Mouse (Mus musculus) heart, adult 2 months (tissue): ENCODE results near the gene Trmt5. TPM values are rescaled to one million over a fixed set of nuclear protein-coding genes. Genes with fewer than 3 reads are reported as not detected.

Experiments used
- DNase-seq, 2 experiments: peaks; one replicate each; pipeline ENCODE4 v3.0.0; 2021
- H3K27ac ChIP-seq: fragments of 200-600 bp; 2 replicates; pipeline ENCODE4 v1.8.1; 2022
- H3K27me3 ChIP-seq: fragments of 200-500 bp; 2 replicates; pipeline ENCODE4 v1.6.1; 2012; ENCODE audit warnings: mild to moderate bottlenecking, low read length, inconsistent platforms, mixed read lengths; ENCODE audit not compliant: control insufficient read depth, insufficient read depth
- H3K36me3 ChIP-seq: fragments of 200-500 bp; 2 replicates; pipeline ENCODE4 v1.6.1; 2012; ENCODE audit warnings: low read length, inconsistent platforms; ENCODE audit not compliant: control insufficient read depth, insufficient read depth
- H3K4me1 ChIP-seq: fragments of 200-500 bp; 2 replicates; pipeline ENCODE4 v1.6.1; 2011; ENCODE audit warnings: low read length; ENCODE audit not compliant: control insufficient read depth, insufficient read depth
- H3K4me3 ChIP-seq: fragments of 200-600 bp; 2 replicates; pipeline ENCODE4 v1.8.1; 2022
- H3K79me2 ChIP-seq: fragments of 200-500 bp; replicated peaks from 2 replicates; pipeline ENCODE4 v1.6.1; 2012; ENCODE audit warnings: mild to moderate bottlenecking, inconsistent platforms, low read length, moderate library complexity, mixed read lengths; ENCODE audit not compliant: control insufficient read depth, insufficient read depth
- H3K9ac ChIP-seq: fragments of 200-500 bp; 2 replicates; pipeline ENCODE4 v1.6.1; 2012; ENCODE audit warnings: low read depth, mild to moderate bottlenecking, control low read depth, inconsistent platforms, low read length, mixed read lengths
- CTCF ChIP-seq: fragments of 200-600 bp; IDR thresholded peaks from 2 replicates; pipeline ENCODE4 v1.8.1; 2022; ENCODE audit warnings: antibody characterized with exemption, mild to moderate bottlenecking, moderate library complexity
- EP300 ChIP-seq: fragments of 200-500 bp; IDR thresholded peaks from 2 replicates; pipeline ENCODE4 v1.6.1; 2011; ENCODE audit warnings: low read depth, low read length, control low read depth; ENCODE audit not compliant: insufficient read depth
- POLR2A ChIP-seq: fragments of 200-500 bp; IDR thresholded peaks from 2 replicates; pipeline ENCODE4 v1.6.1; 2011; ENCODE audit warnings: mild to moderate bottlenecking, low read depth, low read length, control low read depth; ENCODE audit not compliant: insufficient read depth
- WGBS: fragments of 180-500 bp; shearing (Covaris S2); methylation state at CpG from one replicate; pipeline ENCODE4 v1.1.7; 2018; 5-methylcytosine and 5-hydroxymethylcytosine counted together
- intact Hi-C: fragments of 180-260 bp; cut with DNase I; formaldehyde crosslinking; loops from one replicate; pipeline ENCODE4 v1.15.1; 2025
- polyA plus RNA-seq: library from polyadenylated mRNA; depleted of rRNA; stranded (reverse); fragments of >200 nt; gene quantifications from 2 replicates; pipeline ENCODE4 v1.2.3, GENCODE M21; 2012
- total RNA-seq, 2 experiments: library from RNA; stranded (reverse); gene quantifications; 2 replicates each; pipeline ENCODE4 v1.2.3; 2021

Gene Trmt5
- total and polyA plus RNA-seq, 3 experiments = 16.0 to 52.4 (median 51.8) TPM

- TF ChIP-seq CTCF (no peak), EP300 (no peak), POLR2A (no peak)
Observed at GRCm38 (mm10) chr12:73269531-73269930, 17.0 kb downstream of the Trmt5 start.

GRCm38 (mm10) chr12:73268497-73268896 lies 18.0 kb downstream of the Trmt5 start:
- Histone ChIP-seq H3K79me2 (no peaks in the 10 kb centered on the region), H3K36me3 (peaks cover 7% of the 10 kb centered on the region), H3K9ac (no peak overlapping the region), H3K27me3 (no peaks in the 10 kb centered on the region), H3K4me1 (peaks cover 1% of the 10 kb centered on the region), H3K27ac (no peak overlapping the region), H3K4me3 (no peak overlapping the region)
- WGBS = 71% methylated on average over 1 of the region's 1 CpGs
- no peak for TF ChIP-seq CTCF
- no peak for TF ChIP-seq EP300
- no peak for TF ChIP-seq POLR2A
- intact Hi-C loops = no loop called here
- DNase-seq = no peak

More at GRCm38 (mm10) chr12:73269531-73269930, 17.0 kb downstream of the Trmt5 start:
- DNase-seq = no peak
- Histone ChIP-seq H3K9ac (no peak overlapping the region), H3K36me3 (peaks cover 9% of the 10 kb centered on the region), H3K27ac (no peak overlapping the region), H3K4me1 (peaks cover 1% of the 10 kb centered on the region), H3K27me3 (no peaks in the 10 kb centered on the region), H3K79me2 (no peaks in the 10 kb centered on the region), H3K4me3 (no peak overlapping the region)
- intact Hi-C loops = no loop called here
- WGBS = 90% methylated on average over 3 of the region's 3 CpGs

- Histone ChIP-seq H3K9ac (no peak overlapping the region), H3K4me1 (peaks cover 1% of the 10 kb centered on the region), H3K4me3 (no peak overlapping the region), H3K27me3 (no peaks in the 10 kb centered on the region), H3K36me3 (peaks cover 7% of the 10 kb centered on the region), H3K79me2 (no peaks in the 10 kb centered on the region), H3K27ac (no peak overlapping the region)
- DNase-seq = no peak
- intact Hi-C loops = no loop called here
- TF ChIP-seq POLR2A = no peak
- no peak for TF ChIP-seq CTCF
- TF ChIP-seq EP300 = no peak
- WGBS = 86% methylated on average over 1 of the region's 1 CpGs
Observed at GRCm38 (mm10) chr12:73266597-73266996, 19.9 kb downstream of the Trmt5 start.

GRCm38 (mm10) chr12:73265381-73265978 lies 21.0 kb downstream of the Trmt5 start:
- no peaks in the 10 kb centered on the region for H3K79me2 ChIP-seq
- H3K4me3 ChIP-seq = no peak overlapping the region
- no peak overlapping the region; the same call in 1 of the 2 replicates for H3K27ac ChIP-seq
- TF ChIP-seq POLR2A = no peak
- no peak for TF ChIP-seq CTCF
- TF ChIP-seq EP300 = no peak
- intact Hi-C loops = no loop called here
- no peak overlapping the region for H3K9ac ChIP-seq
- 64% methylated on average over 3 of the region's 3 CpGs for WGBS
- H3K27me3 ChIP-seq = no peaks in the 10 kb centered on the region
- DNase-seq = no peak
- peaks cover 1% of the 10 kb centered on the region for H3K4me1 ChIP-seq
- peaks cover 7% of the 10 kb centered on the region for H3K36me3 ChIP-seq

- Histone ChIP-seq H3K79me2 (no peaks in the 10 kb centered on the region), H3K4me3 (no peak overlapping the region), H3K9ac (no peak overlapping the region), H3K4me1 (no peaks in the 10 kb centered on the region; the same call in 1 of the 2 replicates), H3K27me3 (no peaks in the 10 kb centered on the region), H3K36me3 (peaks cover 5% of the 10 kb centered on the region; the same call in 1 of the 2 replicates), H3K27ac (no peak overlapping the region)
- intact Hi-C loops = no loop called here
- no peak for TF ChIP-seq POLR2A
- no peak for TF ChIP-seq EP300
- no peak for TF ChIP-seq CTCF
- 86% methylated on average over 1 of the region's 1 CpGs for WGBS
- DNase-seq = no peak
Observed at GRCm38 (mm10) chr12:73260339-73260738, 26.2 kb downstream of the Trmt5 start.

GRCm38 (mm10) chr12:73259269-73259668 lies 27.2 kb downstream of the Trmt5 start:
- no peaks in the 10 kb centered on the region for H3K36me3 ChIP-seq
- no peaks in the 10 kb centered on the region for H3K27me3 ChIP-seq
- intact Hi-C loops = no loop called here
- no peaks in the 10 kb centered on the region for H3K4me1 ChIP-seq
- H3K9ac ChIP-seq = no peak overlapping the region
- H3K4me3 ChIP-seq = no peak overlapping the region
- H3K27ac ChIP-seq = no peak overlapping the region
- no peak for TF ChIP-seq EP300
- no peak for TF ChIP-seq CTCF
- no peak for TF ChIP-seq POLR2A
- 93% methylated on average over 6 of the region's 6 CpGs for WGBS
- no peaks in the 10 kb centered on the region for H3K79me2 ChIP-seq
- no peak for DNase-seq
